Mouse (Mus musculus) embryonic facial prominence, embryonic 14.5 days (tissue): ENCODE results near the gene Lce1f. TPM values are rescaled to one million over a fixed set of nuclear protein-coding genes. Genes with fewer than 3 reads are reported as not detected.
"Not testable (repeated sequence)": the region's sequence is repeated elsewhere in the genome, so short reads cannot be mapped to it uniquely, and the experiment has no call there.

ENCODE experiments used
- ATAC-seq: fragments of 200-750 bp; cut with Nextera tagmentation; 2 replicates; pipeline ENCODE4 v1.8.0; 2017; ENCODE audit warnings: low read depth, moderate number of reproducible peaks, moderate TSS enrichment
- DNase-seq: peaks from one replicate; pipeline ENCODE4 v3.0.0-alpha.2; 2015; ENCODE audit warnings: low spot score
- H3K27ac ChIP-seq: fragments of 300-500 bp; sonication (generic); replicated peaks from 2 replicates; pipeline ENCODE4 v1.5.1; 2014; ENCODE audit warnings: low read depth, mild to moderate bottlenecking, low read length, moderate library complexity
- H3K27me3 ChIP-seq: fragments of 300-500 bp; sonication (generic); replicated peaks from 2 replicates; pipeline ENCODE4 v1.6.1; 2014; ENCODE audit warnings: low read length; ENCODE audit not compliant: control insufficient read depth, insufficient read depth
- H3K36me3 ChIP-seq: fragments of 300-500 bp; sonication (generic); 2 replicates; pipeline ENCODE4 v1.6.1; 2014; ENCODE audit warnings: low read length, mixed read lengths; ENCODE audit not compliant: control insufficient read depth, insufficient read depth
- H3K4me1 ChIP-seq: fragments of 300-500 bp; sonication (generic); 2 replicates; pipeline ENCODE4 v1.6.1; 2014; ENCODE audit warnings: antibody characterized with exemption, low read length; ENCODE audit not compliant: control insufficient read depth, insufficient read depth
- H3K4me2 ChIP-seq: fragments of 300-500 bp; sonication (generic); 2 replicates; pipeline ENCODE4 v1.6.1; 2014; ENCODE audit warnings: low read depth, mild to moderate bottlenecking, low read length, moderate library complexity, mixed read lengths
- H3K4me3 ChIP-seq: fragments of 300-500 bp; sonication (generic); 2 replicates; pipeline ENCODE4 v1.5.1; 2014; ENCODE audit warnings: low read depth, mild to moderate bottlenecking, low read length
- H3K9ac ChIP-seq: fragments of 300-500 bp; sonication (generic); 2 replicates; pipeline ENCODE4 v1.6.1; 2014; ENCODE audit warnings: low read depth, mild to moderate bottlenecking, low read length, moderate library complexity, mixed read lengths
- H3K9me3 ChIP-seq: fragments of 300-500 bp; sonication (generic); 2 replicates; pipeline ENCODE4 v1.6.1; 2016; ENCODE audit warnings: low read length; ENCODE audit not compliant: control insufficient read depth
- WGBS: fragments of 180-500 bp; shearing (Covaris S2); extraction: QIAGEN DNeasy Blood & Tissue Kit; methylation state at CpG from one replicate; pipeline ENCODE4 v1.1.7; 2014; 5-methylcytosine and 5-hydroxymethylcytosine counted together
- polyA plus RNA-seq: library from polyadenylated mRNA; unstranded; fragments of >200 nt; fragmentation: Nextera tagmentation; extraction: Ambion mirVana; gene quantifications from 2 replicates; pipeline ENCODE4 v1.2.1, GENCODE M21; 2014

Gene Lce1f
- polyA plus RNA-seq, 1 experiment from 2014 or later = 0.33 TPM

DNA sequence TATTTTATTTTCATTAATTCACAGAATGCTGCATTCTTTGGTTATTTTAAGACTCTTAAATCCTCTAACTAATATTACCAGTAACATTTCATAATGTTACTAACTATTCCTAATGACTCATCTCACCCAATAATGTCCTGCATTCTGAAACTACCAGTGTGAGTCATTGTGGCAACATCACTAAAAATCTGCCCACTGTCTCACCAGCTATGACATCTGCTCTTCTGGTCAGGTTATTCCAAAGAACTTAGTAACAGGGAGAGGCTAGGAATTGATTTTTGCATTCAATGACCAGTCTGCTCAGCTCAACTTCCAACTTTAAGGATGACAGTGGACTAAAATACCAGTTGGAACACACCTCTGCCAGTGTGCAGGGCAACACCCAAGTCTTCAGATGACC lies 28.5 kb downstream of the Lce1f start:
- no peak for ATAC-seq
- H3K4me1 ChIP-seq = no peaks in the 10 kb centered on the region
- no peaks in the 10 kb centered on the region for H3K9me3 ChIP-seq
- no peak overlapping the region for H3K4me2 ChIP-seq
- no peak overlapping the region for H3K4me3 ChIP-seq
- no peak for DNase-seq
- no peak overlapping the region for H3K9ac ChIP-seq
- H3K27ac ChIP-seq = no peak overlapping the region
- no peaks in the 10 kb centered on the region for H3K36me3 ChIP-seq
- H3K27me3 ChIP-seq = no peaks in the 10 kb centered on the region

DNA sequence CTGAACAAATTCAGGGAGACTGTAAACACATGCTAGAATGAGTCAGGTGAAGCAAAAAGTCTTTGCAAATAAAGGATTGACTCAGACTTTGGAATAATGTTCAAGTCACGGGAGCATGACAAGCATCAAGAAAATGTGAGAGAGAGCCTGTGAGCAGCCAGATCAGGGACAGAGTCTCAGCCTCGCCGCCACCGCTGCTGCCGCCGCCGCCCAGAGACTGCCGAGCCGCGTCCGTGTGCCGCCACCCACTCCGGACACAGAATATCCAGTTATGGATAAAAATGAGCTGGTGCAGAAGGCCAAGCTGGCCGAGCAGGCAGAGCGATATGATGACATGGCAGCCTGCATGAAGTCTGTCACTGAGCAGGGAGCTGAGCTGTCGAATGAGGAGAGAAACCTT lies 31.0 kb downstream of the Lce1f start:
- WGBS = 77% methylated on average over 13 of the region's 16 CpGs
- not testable (repeated sequence) for H3K27me3 ChIP-seq

DNA sequence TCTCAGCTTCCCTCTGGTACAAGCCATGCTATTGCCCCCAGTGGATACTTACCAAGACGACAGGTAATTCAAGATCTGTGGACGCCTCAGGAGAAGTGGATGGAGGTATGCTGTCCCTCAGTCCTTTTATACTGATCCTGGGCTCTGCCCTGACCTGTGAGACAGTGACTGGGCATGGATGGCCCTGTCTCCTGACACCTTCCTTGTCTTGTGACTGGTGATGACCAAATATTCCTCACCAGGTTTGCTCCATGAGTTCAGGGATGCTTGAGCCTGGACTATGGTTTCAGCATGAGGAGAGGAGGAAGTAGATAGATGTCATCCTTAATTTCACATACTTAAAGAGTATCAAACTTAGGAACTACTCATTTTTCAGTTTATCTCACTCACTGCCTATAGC lies 33.0 kb downstream of the Lce1f start, which contains the start of gene Lce1d:
Gene Lce1d (minus strand): TSS at position 101 of the 400 bp plus-strand sequence.
- H3K27ac ChIP-seq = no peak within 1 kb of the TSS
- no peaks in the 10 kb centered on the region for H3K9me3 ChIP-seq
- ATAC-seq (no peak), DNase-seq (no peak)
- no peaks in the 10 kb centered on the region for H3K36me3 ChIP-seq
- no peak within 1 kb of the TSS for H3K9ac ChIP-seq
- no peak within 1 kb of the TSS for H3K4me2 ChIP-seq
- H3K4me3 ChIP-seq = no peak within 1 kb of the TSS
- WGBS = 66% methylated on average over 2 of the region's 2 CpGs
- H3K4me1 ChIP-seq = no peaks in the 10 kb centered on the region
- H3K27me3 ChIP-seq = no peaks in the 10 kb centered on the region

More for the DNA sequence above, 31.0 kb downstream of the Lce1f start:
- H3K27ac ChIP-seq, H3K36me3 ChIP-seq, H3K9ac ChIP-seq, H3K9me3 ChIP-seq, H3K4me3 ChIP-seq, DNase-seq, ATAC-seq, H3K4me1 ChIP-seq, H3K4me2 ChIP-seq: not testable (repeated sequence)

DNA sequence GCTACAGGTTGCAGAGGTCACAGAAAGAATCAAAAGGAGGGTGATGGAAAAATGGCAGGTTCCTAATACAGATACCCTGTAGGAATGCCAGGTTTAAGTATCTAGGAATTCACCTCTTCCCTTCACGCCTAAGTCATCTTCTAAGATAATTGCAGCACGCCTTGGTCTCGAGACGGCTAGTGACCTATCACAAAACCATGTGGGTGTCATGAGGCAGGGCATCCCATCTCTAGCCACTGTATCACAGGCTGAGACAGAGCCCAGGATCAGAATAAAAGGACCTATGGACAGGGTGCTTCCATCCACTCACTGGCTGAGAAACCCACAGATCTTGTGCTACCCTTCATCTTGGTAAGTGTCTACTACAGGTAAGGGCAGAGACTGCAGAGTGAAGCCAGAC lies 41.2 kb downstream of the Lce1f start, which contains the start of gene Lce1c:
Gene Lce1c (plus strand): TSS at position 301 of the 400 bp plus-strand sequence.
- 88% methylated on average over 4 of the region's 4 CpGs for WGBS
- ATAC-seq (no peak), DNase-seq (no peak)
- Histone ChIP-seq H3K36me3 (no peaks in the 10 kb centered on the region), H3K27ac (no peak within 1 kb of the TSS), H3K4me3 (no peak within 1 kb of the TSS), H3K27me3 (no peaks in the 10 kb centered on the region), H3K9ac (no peak within 1 kb of the TSS), H3K4me1 (no peaks in the 10 kb centered on the region), H3K9me3 (no peaks in the 10 kb centered on the region), H3K4me2 (no peak within 1 kb of the TSS)

DNA sequence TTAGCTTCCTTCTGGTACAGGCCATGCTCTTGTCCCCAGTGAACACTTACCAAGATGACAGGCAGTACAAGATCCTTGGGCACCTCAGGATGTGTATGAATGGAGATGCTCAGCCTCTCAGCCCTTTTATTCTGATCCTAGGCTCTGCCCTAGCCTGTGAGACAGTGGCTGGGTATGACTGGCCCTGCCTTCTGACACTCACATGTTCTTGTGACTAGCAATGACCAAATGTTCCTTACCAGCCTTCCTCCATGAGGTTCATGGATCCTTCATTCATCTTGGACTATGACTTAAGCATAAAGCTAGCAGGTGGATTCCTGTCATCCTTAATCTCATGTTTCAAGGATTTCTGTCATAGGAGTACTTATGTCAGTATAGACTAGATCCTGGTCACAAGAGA lies 49.9 kb downstream of the Lce1f start, which contains the start of gene Lce1a2:
Gene Lce1a2 (minus strand): TSS at position 101 of the 400 bp plus-strand sequence.
- Histone ChIP-seq H3K9ac (no peak within 1 kb of the TSS), H3K27ac (no peak within 1 kb of the TSS), H3K27me3 (no peaks in the 10 kb centered on the region), H3K9me3 (no peaks in the 10 kb centered on the region), H3K36me3 (no peaks in the 10 kb centered on the region), H3K4me1 (no peaks in the 10 kb centered on the region), H3K4me3 (no peak within 1 kb of the TSS), H3K4me2 (no peak within 1 kb of the TSS)
- DNase-seq (no peak), ATAC-seq (no peak)

Other genes starting within 250 kb of the Lce1f start
- 28.3 and 67.4 TPM in 2 replicates for gene Sprr1a, start 234.5 kb downstream of the Lce1f start, polyA plus RNA-seq
- gene Sprr4, start 219.9 kb downstream of the Lce1f start, polyA plus RNA-seq = not detected in 2 replicates
- 0.89 TPM in 1 of 2 replicates, not detected in the other for gene 2310046K23Rik, start 185.8 kb downstream of the Lce1f start, polyA plus RNA-seq
- gene Ivl, start 146.6 kb downstream of the Lce1f start, polyA plus RNA-seq = 0.45 and 1.4 TPM in 2 replicates
- not detected in 2 replicates for gene Smcp, start 131.4 kb downstream of the Lce1f start, polyA plus RNA-seq
- gene 2210017I01Rik, start 112.9 kb downstream of the Lce1f start, polyA plus RNA-seq = not detected in 2 replicates
- not detected in 2 replicates for gene Lce6a, start 98.7 kb downstream of the Lce1f start, polyA plus RNA-seq
- not detected in 2 replicates for gene Lce1a1, start 72.0 kb downstream of the Lce1f start, polyA plus RNA-seq
- gene Lce1b, start 63.4 kb downstream of the Lce1f start, polyA plus RNA-seq = not detected in 2 replicates
- 0.42 TPM in 1 of 2 replicates, not detected in the other for gene Lce1a2, start 50.0 kb downstream of the Lce1f start, polyA plus RNA-seq
- 0.42 TPM in 1 of 2 replicates, not detected in the other for gene Lce1c, start 41.1 kb downstream of the Lce1f start, polyA plus RNA-seq
- gene Lce1d, start 33.1 kb downstream of the Lce1f start, polyA plus RNA-seq = 0.26 and 0.33 TPM in 2 replicates
- gene Lce1e, start 11.3 kb downstream of the Lce1f start, polyA plus RNA-seq = not detected in 2 replicates
- not detected in 2 replicates for gene Gm38119, start 18.7 kb upstream of the Lce1f start, polyA plus RNA-seq
- 0.25 TPM in 1 of 2 replicates, not detected in the other for gene Lce1g, start 32.0 kb upstream of the Lce1f start, polyA plus RNA-seq
- 0.25 TPM in 1 of 2 replicates, not detected in the other for gene Lce1h, start 44.7 kb upstream of the Lce1f start, polyA plus RNA-seq
- gene Lce1i, start 58.5 kb upstream of the Lce1f start, polyA plus RNA-seq = 0.25 TPM in 1 of 2 replicates, not detected in the other
- gene Lce1j, start 70.2 kb upstream of the Lce1f start, polyA plus RNA-seq = not detected in 2 replicates
- not detected in 2 replicates for gene Lce1k, start 87.5 kb upstream of the Lce1f start, polyA plus RNA-seq
- gene Kprp, start 106.9 kb upstream of the Lce1f start, polyA plus RNA-seq = 0.07 and 0.47 TPM in 2 replicates
- not detected in 2 replicates for gene Lce1l, start 130.9 kb upstream of the Lce1f start, polyA plus RNA-seq
- gene 2310050C09Rik, start 149.9 kb upstream of the Lce1f start, polyA plus RNA-seq = not detected in 2 replicates
- gene Lce3a, start 205.9 kb upstream of the Lce1f start, polyA plus RNA-seq = 3.3 and 6.1 TPM in 2 replicates
- 0.43 and 1.1 TPM in 2 replicates for gene Lce3b, start 212.6 kb upstream of the Lce1f start, polyA plus RNA-seq
- 0.80 and 3.1 TPM in 2 replicates for gene Lce3c, start 224.1 kb upstream of the Lce1f start, polyA plus RNA-seq
- gene Lce3d, start 237.0 kb upstream of the Lce1f start, polyA plus RNA-seq = not detected in 2 replicates
- gene Lce3e, start 246.7 kb upstream of the Lce1f start, polyA plus RNA-seq = 1.3 and 1.9 TPM in 2 replicates